Mouse (Mus musculus) bone marrow, adult 2 months (tissue): ENCODE measurements around the gene Brsk1.

Source experiments
- CTCF ChIP-seq: fragments of 200-500 bp; IDR thresholded peaks from 2 replicates; pipeline ENCODE4 v1.5.1; 2011; ENCODE audit warnings: low read length, control low read depth; ENCODE audit not compliant: control insufficient read depth, insufficient read depth
- POLR2A ChIP-seq: fragments of 200-500 bp; IDR thresholded peaks from 2 replicates; pipeline ENCODE4 v1.6.1; 2011; ENCODE audit warnings: low read depth, mild to moderate bottlenecking, control low read depth, low read length, borderline replicate concordance; ENCODE audit not compliant: control insufficient read depth

GRCm38 (mm10) chr7:4670655-4671255 lies 19.6 kb upstream of the Brsk1 start:
- no peak for TF ChIP-seq CTCF
- TF ChIP-seq POLR2A, result no peak
